Mouse (Mus musculus) megakaryocyte, embryonic 14.5 days (primary cell): ENCODE measurements around the gene Rab11fip5.

Experiments used
- FLI1 ChIP-seq: IDR thresholded peaks from 2 replicates; pipeline ENCODE4 v1.6.1; 2012; ENCODE audit warnings: low read length, inconsistent platforms, mixed read lengths
- GATA1 ChIP-seq: IDR thresholded peaks from 3 replicates; pipeline ENCODE4 v1.6.1; 2012; ENCODE audit warnings: mixed read lengths, low read length, inconsistent platforms, borderline replicate concordance

- TF ChIP-seq FLI1 (no peak), GATA1 (no peak)
Measured at GRCm38 (mm10) chr6:85364439-85364838, 10.0 kb downstream of the Rab11fip5 start.
